Mouse (Mus musculus): ENCODE measurements at regions not wholly inside any gene's neighbourhood (a gene's known extent, or its start where the extent isn't known, plus 50 kb on each side); places are given as distances from the start of the nearest gene placed in this dataset.
A peak's percentile ranks its signal among the peaks of the same experiment; 100 is the strongest.

GRCm38 (mm10) chr12:39048441-39048840, 269.3 kb downstream of the Etv1 start:
- Histone ChIP-seq H3K9me3 (ENCODE audit: control insufficient read depth, low read length) (no peaks in the 10 kb centered on the region), H3K4me2 (ENCODE audit: low read depth, low read length) (no peak overlapping the region), H3K27ac (ENCODE audit: low read depth, low read length) (no peak overlapping the region), H3K27me3 (ENCODE audit: control insufficient read depth, insufficient read depth, low read length) (no peaks in the 10 kb centered on the region), H3K36me3 (ENCODE audit: control insufficient read depth, insufficient read depth, low read length) (no peaks in the 10 kb centered on the region), H3K4me3 (ENCODE audit: low read depth, low read length) (no peak overlapping the region), H3K9ac (replicated peaks; ENCODE audit: low read depth, low read length) (no peak overlapping the region), H3K4me1 (ENCODE audit: control insufficient read depth, insufficient read depth, low read length) (no peaks in the 10 kb centered on the region)
- 80% methylated on average over 6 of the region's 6 CpGs for WGBS
- ATAC-seq (ENCODE audit: low read depth): no peak

DNA sequence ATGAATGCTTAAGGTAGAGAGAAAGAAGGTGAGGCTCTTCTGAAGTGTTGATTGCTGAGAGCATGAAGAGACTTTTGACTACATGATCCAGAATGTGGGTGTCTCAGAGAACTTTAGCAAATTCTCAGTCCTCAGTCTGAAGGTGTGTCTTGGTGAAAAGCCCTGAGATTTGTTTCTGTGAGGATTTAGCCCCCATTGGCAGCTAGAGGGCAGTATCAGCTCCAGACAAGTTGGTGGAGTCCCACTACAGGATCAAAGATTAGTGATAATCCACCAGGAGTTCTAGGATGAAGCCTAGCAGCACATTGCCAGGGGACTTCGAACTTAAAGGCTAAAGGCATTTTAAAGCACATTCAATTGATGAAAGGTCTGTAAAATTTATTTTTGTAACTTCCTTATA, 269.8 kb downstream of the Etv1 start:
- H3K4me3 ChIP-seq (ENCODE audit: low read depth, low read length): no peak overlapping the region
- H3K4me2 ChIP-seq (ENCODE audit: low read depth, low read length): no peak overlapping the region
- H3K4me1 ChIP-seq (ENCODE audit: control insufficient read depth, insufficient read depth, low read length): no peaks in the 10 kb centered on the region
- ATAC-seq (ENCODE audit: low read depth): no peak
- no peaks in the 10 kb centered on the region for H3K27me3 ChIP-seq (ENCODE audit: control insufficient read depth, insufficient read depth, low read length)
- H3K9me3 ChIP-seq (ENCODE audit: control insufficient read depth, low read length): no peaks in the 10 kb centered on the region
- H3K36me3 ChIP-seq (ENCODE audit: control insufficient read depth, insufficient read depth, low read length): no peaks in the 10 kb centered on the region
- WGBS: 80% methylated on average over 1 of the region's 1 CpGs
- no peak overlapping the region for H3K9ac ChIP-seq (replicated peaks; ENCODE audit: low read depth, low read length)
- H3K27ac ChIP-seq (ENCODE audit: low read depth, low read length): no peak overlapping the region

DNA sequence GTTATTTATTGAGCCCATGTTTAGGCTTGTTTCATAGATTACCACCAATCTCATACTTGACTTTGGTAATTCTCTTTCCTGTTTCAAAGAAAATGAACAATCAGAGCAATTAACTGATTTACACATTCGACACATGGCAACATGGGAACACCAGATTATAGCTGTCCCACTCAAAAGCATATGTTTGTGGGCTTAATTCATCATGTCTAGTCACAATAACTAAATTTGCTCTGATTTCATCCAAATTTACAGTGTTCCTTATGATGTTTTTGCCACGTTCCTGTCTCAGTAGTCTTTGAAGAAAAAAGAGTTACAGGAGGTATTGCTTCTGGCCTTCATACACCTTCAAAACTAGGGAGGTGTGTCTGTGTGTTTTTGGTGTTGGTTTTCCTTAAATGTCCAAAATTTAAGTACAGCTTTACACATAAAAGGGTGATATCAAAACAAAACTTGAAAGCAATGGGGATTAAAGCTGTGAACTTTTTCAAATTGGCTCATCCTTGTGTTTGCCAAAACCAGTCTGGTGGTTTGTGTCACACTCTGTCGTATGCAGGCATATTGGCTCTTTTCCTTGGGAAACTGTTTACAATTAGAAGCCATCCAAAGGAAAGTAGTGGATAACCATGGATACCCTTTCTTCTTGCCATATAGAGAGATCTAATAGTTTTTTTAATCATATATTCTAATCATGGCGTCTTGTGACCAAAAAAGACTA, 291.3 kb downstream of the Etv1 start:
- Histone ChIP-seq H3K9me3 (ENCODE audit: control insufficient read depth, low read length) (no peaks in the 10 kb centered on the region), H3K27me3 (ENCODE audit: control insufficient read depth, insufficient read depth, low read length) (no peaks in the 10 kb centered on the region), H3K4me2 (ENCODE audit: low read depth, low read length) (no peak overlapping the region), H3K4me1 (ENCODE audit: control insufficient read depth, insufficient read depth, low read length) (no peaks in the 10 kb centered on the region), H3K9ac (replicated peaks; ENCODE audit: low read depth, low read length) (no peak overlapping the region), H3K36me3 (ENCODE audit: control insufficient read depth, insufficient read depth, low read length) (no peaks in the 10 kb centered on the region), H3K4me3 (ENCODE audit: low read depth, low read length) (no peak overlapping the region), H3K27ac (ENCODE audit: low read depth, low read length) (no peak overlapping the region)
- ATAC-seq (ENCODE audit: low read depth): no peak
- 86% methylated on average over 4 of the region's 4 CpGs for WGBS

GRCm38 (mm10) chr12:39073289-39074022, 294.3 kb downstream of the Etv1 start:
- Histone ChIP-seq H3K36me3 (ENCODE audit: control insufficient read depth, insufficient read depth, low read length) (no peaks in the 10 kb centered on the region), H3K4me2 (ENCODE audit: low read depth, low read length) (no peak overlapping the region), H3K9ac (replicated peaks; ENCODE audit: low read depth, low read length) (no peak overlapping the region), H3K4me3 (ENCODE audit: low read depth, low read length) (no peak overlapping the region), H3K4me1 (ENCODE audit: control insufficient read depth, insufficient read depth, low read length) (no peaks in the 10 kb centered on the region), H3K27me3 (ENCODE audit: control insufficient read depth, insufficient read depth, low read length) (no peaks in the 10 kb centered on the region), H3K9me3 (ENCODE audit: control insufficient read depth, low read length) (no peaks in the 10 kb centered on the region), H3K27ac (ENCODE audit: low read depth, low read length) (no peak overlapping the region)
- 52% methylated on average over 15 of the region's 15 CpGs for WGBS
- ATAC-seq (ENCODE audit: low read depth): peak; percentile 72; the same call in 1 of the 2 replicates

DNA sequence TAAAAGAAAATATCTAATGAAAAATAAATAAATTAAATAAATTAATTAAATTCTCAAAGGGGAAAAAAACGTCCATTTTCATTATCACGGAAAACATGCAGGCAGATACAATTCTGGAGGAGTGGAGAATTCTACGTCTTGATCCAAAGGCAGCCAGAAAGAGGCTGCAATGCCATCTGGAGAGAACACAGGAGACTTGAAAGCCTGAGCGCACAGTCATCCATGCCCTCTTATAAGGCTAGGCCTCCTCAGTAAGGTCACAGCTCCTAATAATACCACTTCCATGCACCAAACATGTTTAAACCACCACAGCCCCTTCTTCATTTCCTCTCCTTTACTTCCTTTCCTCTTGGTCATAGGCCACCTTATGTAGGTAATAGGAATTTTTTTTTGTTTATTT, 307.1 kb downstream of the Etv1 start:
- Histone ChIP-seq H3K36me3 (ENCODE audit: control insufficient read depth, insufficient read depth, low read length) (no peaks in the 10 kb centered on the region), H3K4me1 (ENCODE audit: control insufficient read depth, insufficient read depth, low read length) (no peaks in the 10 kb centered on the region), H3K9ac (replicated peaks; ENCODE audit: low read depth, low read length) (no peak overlapping the region), H3K27ac (ENCODE audit: low read depth, low read length) (no peak overlapping the region), H3K4me3 (ENCODE audit: low read depth, low read length) (no peak overlapping the region), H3K27me3 (ENCODE audit: control insufficient read depth, insufficient read depth, low read length) (no peaks in the 10 kb centered on the region), H3K4me2 (ENCODE audit: low read depth, low read length) (no peak overlapping the region), H3K9me3 (ENCODE audit: control insufficient read depth, low read length) (no peaks in the 10 kb centered on the region)
- no peak for ATAC-seq (ENCODE audit: low read depth)
- WGBS: 92% methylated on average over 4 of the region's 4 CpGs

GRCm38 (mm10) chr12:39094638-39095230, 315.6 kb downstream of the Etv1 start:
- no peaks in the 10 kb centered on the region for H3K4me1 ChIP-seq (ENCODE audit: control insufficient read depth, insufficient read depth, low read length)
- no peak overlapping the region for H3K4me2 ChIP-seq (ENCODE audit: low read depth, low read length)
- no peaks in the 10 kb centered on the region for H3K9me3 ChIP-seq (ENCODE audit: control insufficient read depth, low read length)
- WGBS: 11% methylated on average over 5 of the region's 5 CpGs
- no peak for ATAC-seq (ENCODE audit: low read depth)
- no peak overlapping the region for H3K27ac ChIP-seq (ENCODE audit: low read depth, low read length)
- H3K4me3 ChIP-seq (ENCODE audit: low read depth, low read length): no peak overlapping the region
- H3K27me3 ChIP-seq (ENCODE audit: control insufficient read depth, insufficient read depth, low read length): no peaks in the 10 kb centered on the region
- no peak overlapping the region for H3K9ac ChIP-seq (replicated peaks; ENCODE audit: low read depth, low read length)
- no peaks in the 10 kb centered on the region for H3K36me3 ChIP-seq (ENCODE audit: control insufficient read depth, insufficient read depth, low read length)

DNA sequence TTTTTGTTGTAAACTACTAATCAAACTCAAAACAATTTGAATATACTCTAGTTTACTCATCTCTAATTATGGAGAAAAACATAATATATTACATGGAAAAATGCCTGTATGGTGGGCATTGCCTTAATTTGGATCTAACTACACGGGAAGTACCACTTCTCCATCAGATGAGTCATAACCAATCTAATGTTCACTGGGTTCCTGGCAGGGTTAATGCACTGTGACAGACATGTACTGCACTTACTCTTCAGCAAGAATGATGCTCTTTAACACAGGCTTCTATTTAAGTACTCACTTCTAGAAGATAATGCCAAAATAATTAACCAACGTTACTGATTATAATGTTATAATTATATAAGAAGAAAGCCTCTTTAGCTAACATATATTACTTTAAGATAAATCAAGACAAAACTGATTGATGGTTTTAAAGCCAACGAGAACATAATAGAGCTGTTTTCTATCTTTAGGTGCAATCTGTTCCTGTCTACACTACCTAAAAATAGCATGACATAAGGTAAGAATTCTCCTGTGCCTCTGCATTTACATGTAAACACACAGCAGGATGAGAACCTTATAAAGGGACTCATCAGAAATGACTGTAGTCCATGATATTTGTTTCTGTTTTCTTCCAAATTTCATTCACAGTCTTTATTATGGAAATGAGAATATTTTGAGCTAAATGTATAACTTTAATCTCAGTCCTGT, 344.4 kb downstream of the Etv1 start:
- Histone ChIP-seq H3K27me3 (ENCODE audit: control insufficient read depth, insufficient read depth, low read length) (no peaks in the 10 kb centered on the region), H3K9me3 (ENCODE audit: control insufficient read depth, low read length) (no peaks in the 10 kb centered on the region), H3K36me3 (ENCODE audit: control insufficient read depth, insufficient read depth, low read length) (no peaks in the 10 kb centered on the region), H3K9ac (replicated peaks; ENCODE audit: low read depth, low read length) (no peak overlapping the region), H3K4me1 (ENCODE audit: control insufficient read depth, insufficient read depth, low read length) (no peaks in the 10 kb centered on the region), H3K4me2 (ENCODE audit: low read depth, low read length) (no peak overlapping the region), H3K4me3 (ENCODE audit: low read depth, low read length) (no peak overlapping the region), H3K27ac (ENCODE audit: low read depth, low read length) (no peak overlapping the region)
- WGBS: 79% methylated on average over 3 of the region's 3 CpGs
- no peak for ATAC-seq (ENCODE audit: low read depth)

GRCm38 (mm10) chr12:39154689-39155088, 375.5 kb downstream of the Etv1 start:
- Histone ChIP-seq H3K9ac (replicated peaks; ENCODE audit: low read depth, low read length) (no peak overlapping the region), H3K4me2 (ENCODE audit: low read depth, low read length) (no peak overlapping the region), H3K36me3 (ENCODE audit: control insufficient read depth, insufficient read depth, low read length) (no peaks in the 10 kb centered on the region), H3K27ac (ENCODE audit: low read depth, low read length) (no peak overlapping the region), H3K9me3 (ENCODE audit: control insufficient read depth, low read length) (no peaks in the 10 kb centered on the region), H3K27me3 (ENCODE audit: control insufficient read depth, insufficient read depth, low read length) (no peaks in the 10 kb centered on the region), H3K4me1 (ENCODE audit: control insufficient read depth, insufficient read depth, low read length) (no peaks in the 10 kb centered on the region), H3K4me3 (ENCODE audit: low read depth, low read length) (no peak overlapping the region)
- 0 out of 2 replicates have a peak, but pooled peaks have one; percentile 31 for ATAC-seq (ENCODE audit: low read depth)
- WGBS: 45% methylated on average over 6 of the region's 6 CpGs

DNA sequence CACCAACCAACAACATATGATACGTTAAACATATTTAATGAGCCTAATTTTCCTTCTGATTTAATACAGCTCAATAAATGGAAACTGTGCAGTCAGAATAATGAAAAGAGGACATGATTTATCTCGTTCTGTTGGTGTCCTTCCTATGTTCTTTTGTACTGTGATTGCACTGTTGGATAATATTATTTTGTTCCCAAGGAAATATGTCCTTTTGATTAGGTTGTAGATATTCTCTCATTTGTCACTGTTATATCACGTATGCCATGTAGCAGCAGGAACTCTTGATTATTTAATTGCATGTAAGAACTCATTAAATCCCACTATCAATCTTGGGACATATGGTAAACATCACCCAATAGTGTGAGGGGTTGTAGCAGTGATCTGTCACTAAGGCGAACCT, 397.8 kb downstream of the Etv1 start:
- H3K27me3 ChIP-seq (ENCODE audit: control insufficient read depth, insufficient read depth, low read length): no peaks in the 10 kb centered on the region
- no peaks in the 10 kb centered on the region for H3K36me3 ChIP-seq (ENCODE audit: control insufficient read depth, insufficient read depth, low read length)
- no peak overlapping the region for H3K4me2 ChIP-seq (ENCODE audit: low read depth, low read length)
- no peak overlapping the region for H3K4me3 ChIP-seq (ENCODE audit: low read depth, low read length)
- no peaks in the 10 kb centered on the region for H3K9me3 ChIP-seq (ENCODE audit: control insufficient read depth, low read length)
- no peak overlapping the region for H3K27ac ChIP-seq (ENCODE audit: low read depth, low read length)
- ATAC-seq (ENCODE audit: low read depth): peak; percentile 83
- H3K4me1 ChIP-seq (ENCODE audit: control insufficient read depth, insufficient read depth, low read length): no peaks in the 10 kb centered on the region
- WGBS: 50% methylated on average over 4 of the region's 4 CpGs
- H3K9ac ChIP-seq (replicated peaks; ENCODE audit: low read depth, low read length): no peak overlapping the region
